Mouse (Mus musculus) E14TG2a.4 (cell line): ENCODE measurements around the gene Ube2d1.

Experiments used
- H3K27me3 ChIP-seq: 2 replicates; pipeline ENCODE4 v1.6.1; 2014; ENCODE audit warnings: low read length, control low read depth; ENCODE audit not compliant: insufficient read depth
- H3K36me3 ChIP-seq: 2 replicates; pipeline ENCODE4 v1.6.1; 2014; ENCODE audit warnings: low read length, control low read depth; ENCODE audit not compliant: insufficient read depth
- H3K4me1 ChIP-seq: replicated peaks from 2 replicates; pipeline ENCODE4 v1.6.1; 2014; ENCODE audit warnings: low read depth, low read length, control low read depth
- H3K4me3 ChIP-seq: replicated peaks from 2 replicates; pipeline ENCODE4 v1.5.1; 2014; ENCODE audit warnings: mild to moderate bottlenecking, low read length
- H3K9me3 ChIP-seq: 2 replicates; pipeline ENCODE4 v1.6.1; 2014; ENCODE audit warnings: low read length, control low read depth
- CTCF ChIP-seq: conservative IDR thresholded peaks from 2 replicates; pipeline ENCODE4 v1.5.1; 2014; ENCODE audit warnings: low read length
- NANOG ChIP-seq: IDR thresholded peaks from 2 replicates; pipeline ENCODE4 v1.6.1; 2014; ENCODE audit warnings: borderline replicate concordance, low read length, mixed read lengths
- POU5F1 ChIP-seq: IDR thresholded peaks from 2 replicates; pipeline ENCODE4 v1.6.1; 2014; ENCODE audit warnings: low read length, borderline replicate concordance

Gene Ube2d1

DNA sequence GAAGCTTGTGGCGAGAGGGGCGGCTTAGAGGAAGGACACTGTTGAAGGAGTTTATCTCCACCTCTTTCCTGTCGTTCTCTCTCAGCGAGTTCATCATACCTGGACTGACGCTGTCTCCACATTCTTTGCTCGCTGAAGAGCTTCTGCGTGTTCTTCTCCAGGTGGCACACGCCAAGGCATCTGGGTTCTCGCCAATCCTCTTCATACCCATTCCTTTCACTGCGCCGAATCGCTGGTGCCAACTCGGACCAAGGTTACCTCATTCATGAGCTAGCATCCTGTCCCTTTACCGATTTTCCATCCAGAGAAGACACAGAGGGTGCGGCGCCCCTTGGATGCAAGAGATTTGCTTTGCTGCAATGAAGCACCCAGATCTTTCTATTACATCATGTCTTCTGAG, 15.1 kb upstream of the Ube2d1 start:
- H3K36me3 ChIP-seq, result no peaks in the 10 kb centered on the region
- TF ChIP-seq NANOG (no peak), CTCF (no peak), POU5F1 (no peak)
- H3K4me1 ChIP-seq, result peaks cover 19% of the 10 kb centered on the region
- no peaks in the 10 kb centered on the region for H3K9me3 ChIP-seq
- peak overlapping the region; percentile 20; the same call in 1 of the 2 replicates for H3K4me3 ChIP-seq
- peaks cover 21% of the 10 kb centered on the region for H3K27me3 ChIP-seq

DNA sequence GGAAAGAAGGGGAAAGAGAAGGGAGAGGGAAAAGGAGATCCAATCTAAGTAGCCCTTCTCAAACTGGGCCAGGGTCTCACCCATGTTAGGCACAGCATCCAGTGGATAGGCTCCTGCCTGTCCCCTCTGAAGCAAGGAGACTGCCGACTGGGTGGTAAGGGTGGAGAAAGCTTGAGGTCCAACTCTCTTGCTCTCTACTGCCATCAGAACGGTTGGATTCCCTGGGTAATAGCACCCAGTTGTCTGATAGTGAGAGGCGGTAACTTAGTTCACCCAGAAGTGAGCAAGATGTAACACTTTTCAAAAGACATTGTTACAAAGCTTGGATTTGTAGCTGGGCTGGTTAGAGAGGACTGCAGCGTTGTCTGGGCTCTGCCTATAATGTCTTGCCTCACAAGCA, 8.2 kb upstream of the Ube2d1 start:
- no peaks in the 10 kb centered on the region for H3K9me3 ChIP-seq
- no peak overlapping the region for H3K4me3 ChIP-seq
- peaks cover 7% of the 10 kb centered on the region; the same call in 1 of the 2 replicates for H3K27me3 ChIP-seq
- TF ChIP-seq CTCF (0 out of 2 replicates have a peak, but pooled peaks have one; percentile 3), POU5F1 (no peak), NANOG (no peak)
- H3K36me3 ChIP-seq, result no peaks in the 10 kb centered on the region
- peaks cover 27% of the 10 kb centered on the region for H3K4me1 ChIP-seq

DNA sequence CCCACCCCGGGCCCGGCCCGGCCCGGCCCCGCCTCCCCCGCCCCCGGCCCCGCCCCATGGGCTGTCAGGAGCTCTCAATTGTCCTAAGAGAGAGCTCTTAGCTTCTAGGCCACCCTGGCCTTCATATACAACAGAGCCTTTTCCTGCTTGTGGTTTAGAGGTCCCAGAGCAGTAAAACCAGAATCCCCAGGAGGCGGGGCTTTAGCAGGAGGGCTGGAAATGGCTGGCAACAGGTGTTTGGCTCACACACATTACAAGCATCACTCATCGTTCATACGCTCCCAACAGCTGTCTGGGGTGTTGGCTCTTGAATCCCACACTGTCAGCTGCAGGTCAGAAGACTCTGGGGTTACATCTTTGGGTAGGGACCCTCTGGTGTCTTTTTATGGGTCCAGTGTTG, 7.2 kb upstream of the Ube2d1 start:
- peaks cover 33% of the 10 kb centered on the region for H3K4me1 ChIP-seq
- H3K36me3 ChIP-seq, result no peaks in the 10 kb centered on the region
- TF ChIP-seq CTCF (no peak), NANOG (no peak), POU5F1 (no peak)
- H3K9me3 ChIP-seq, result no peaks in the 10 kb centered on the region
- peaks cover 17% of the 10 kb centered on the region for H3K27me3 ChIP-seq
- no peak overlapping the region for H3K4me3 ChIP-seq

DNA sequence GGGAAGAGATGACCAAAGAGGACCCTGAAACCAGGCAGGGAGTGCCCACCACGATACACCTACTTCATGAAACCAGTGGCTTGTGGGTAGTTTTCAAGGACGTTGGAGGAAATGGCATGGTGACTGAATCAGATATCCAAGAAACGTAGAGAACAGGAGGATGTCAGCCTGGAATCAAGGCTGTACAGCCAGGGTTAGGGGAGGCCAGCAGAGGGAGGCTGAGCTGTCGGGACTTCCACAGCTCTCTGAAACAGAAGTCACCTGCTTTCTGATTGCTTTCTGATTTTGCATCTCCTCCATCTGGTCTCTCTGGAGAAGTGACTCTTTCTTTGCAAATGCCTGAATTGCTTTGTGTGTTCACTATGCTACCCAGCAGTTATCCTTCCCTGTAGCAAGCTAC, 6.7 kb upstream of the Ube2d1 start:
- no peaks in the 10 kb centered on the region for H3K36me3 ChIP-seq
- peaks cover 33% of the 10 kb centered on the region for H3K4me1 ChIP-seq
- no peaks in the 10 kb centered on the region for H3K9me3 ChIP-seq
- TF ChIP-seq NANOG, result no peak
- no peak for TF ChIP-seq CTCF
- no peak for TF ChIP-seq POU5F1
- peaks cover 22% of the 10 kb centered on the region for H3K27me3 ChIP-seq
- no peak overlapping the region for H3K4me3 ChIP-seq

DNA sequence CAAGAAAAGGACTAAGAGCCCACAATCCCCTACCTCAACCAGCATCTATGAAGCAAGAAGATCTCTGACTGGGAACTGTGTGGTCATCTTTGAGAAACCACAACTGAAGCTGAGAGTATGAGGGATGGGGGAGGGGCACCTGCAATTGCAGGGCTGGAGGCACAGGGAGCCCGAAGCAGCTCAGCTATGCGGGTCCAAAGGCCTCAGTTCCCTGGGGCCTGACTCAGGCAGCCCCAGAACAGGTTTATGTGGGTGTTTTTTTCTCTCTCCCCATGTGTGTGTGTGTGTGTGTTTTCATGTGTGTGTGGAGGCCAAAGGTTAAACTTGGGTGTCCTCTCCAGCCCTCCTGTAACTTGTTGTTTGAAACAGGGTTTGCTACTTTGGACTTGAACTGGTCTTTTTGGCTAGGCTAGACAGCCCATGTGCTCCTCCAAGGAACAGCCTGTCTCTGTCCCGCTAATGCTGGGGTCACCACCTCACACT, 6.2 kb upstream of the Ube2d1 start:
- Histone ChIP-seq H3K9me3 (no peaks in the 10 kb centered on the region), H3K36me3 (no peaks in the 10 kb centered on the region), H3K4me1 (peaks cover 34% of the 10 kb centered on the region), H3K4me3 (no peak overlapping the region), H3K27me3 (peaks cover 27% of the 10 kb centered on the region)
- TF ChIP-seq NANOG (no peak), POU5F1 (no peak), CTCF (no peak)

DNA sequence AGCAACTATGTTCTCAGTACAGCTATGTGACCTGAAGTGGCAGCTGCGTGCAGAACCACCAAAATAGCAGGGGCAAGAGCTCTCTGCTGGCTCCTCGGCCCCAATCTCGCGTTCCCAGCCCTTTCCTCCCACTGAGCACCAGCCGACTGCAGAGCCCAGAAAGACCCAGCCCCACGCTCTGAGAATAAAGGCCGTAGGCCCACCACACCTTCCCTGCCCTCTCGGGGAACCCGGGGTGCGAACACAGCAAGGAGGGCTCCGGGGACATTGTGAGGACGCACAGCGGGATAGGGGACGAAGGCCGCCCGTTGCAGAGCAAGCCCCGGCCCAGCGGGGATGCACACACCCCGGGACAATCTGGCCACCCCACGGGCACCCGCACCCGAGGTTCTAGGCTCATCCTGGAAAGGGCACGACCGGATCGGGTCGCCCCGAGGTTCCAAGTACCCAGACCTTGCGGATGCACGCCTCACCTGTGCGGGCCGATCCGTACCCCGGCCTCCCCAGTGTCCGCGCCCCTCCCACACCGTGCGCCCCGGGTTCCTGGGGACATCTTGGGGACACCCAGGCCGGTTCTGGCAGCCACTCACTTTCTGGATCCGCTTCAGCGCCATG, 444 bp downstream of the Ube2d1 start:
- peaks cover 33% of the 10 kb centered on the region for H3K27me3 ChIP-seq
- no peaks in the 10 kb centered on the region for H3K9me3 ChIP-seq
- peak overlapping the region; percentile 96 for H3K4me3 ChIP-seq
- no peak for TF ChIP-seq CTCF
- TF ChIP-seq NANOG, result no peak
- no peak for TF ChIP-seq POU5F1
- H3K4me1 ChIP-seq, result peaks cover 32% of the 10 kb centered on the region
- H3K36me3 ChIP-seq, result peaks cover 5% of the 10 kb centered on the region; the same call in 1 of the 2 replicates

DNA sequence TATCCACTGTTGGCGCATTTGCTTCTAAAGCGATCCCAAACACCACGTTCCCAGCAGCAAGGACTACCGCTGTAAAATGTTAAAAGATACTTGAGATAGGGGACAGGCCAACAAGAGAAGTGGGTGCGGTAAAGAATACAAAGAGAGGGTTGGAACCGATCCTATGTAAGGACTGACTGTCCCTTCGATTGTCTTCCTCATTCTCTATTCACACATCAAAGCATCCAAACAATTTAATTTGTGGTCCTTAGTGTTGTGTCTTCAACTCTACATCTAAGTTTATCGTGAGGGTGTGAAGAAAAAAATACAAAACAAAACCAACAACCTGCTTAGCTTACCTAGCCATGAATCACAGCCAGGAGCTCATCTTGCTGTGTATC, 941 bp downstream of the Ube2d1 start:
- Histone ChIP-seq H3K27me3 (peaks cover 33% of the 10 kb centered on the region), H3K36me3 (peaks cover 5% of the 10 kb centered on the region; the same call in 1 of the 2 replicates), H3K9me3 (no peaks in the 10 kb centered on the region), H3K4me3 (peak overlapping the region; percentile 96), H3K4me1 (peaks cover 32% of the 10 kb centered on the region)
- TF ChIP-seq NANOG (no peak), CTCF (no peak), POU5F1 (no peak)

DNA sequence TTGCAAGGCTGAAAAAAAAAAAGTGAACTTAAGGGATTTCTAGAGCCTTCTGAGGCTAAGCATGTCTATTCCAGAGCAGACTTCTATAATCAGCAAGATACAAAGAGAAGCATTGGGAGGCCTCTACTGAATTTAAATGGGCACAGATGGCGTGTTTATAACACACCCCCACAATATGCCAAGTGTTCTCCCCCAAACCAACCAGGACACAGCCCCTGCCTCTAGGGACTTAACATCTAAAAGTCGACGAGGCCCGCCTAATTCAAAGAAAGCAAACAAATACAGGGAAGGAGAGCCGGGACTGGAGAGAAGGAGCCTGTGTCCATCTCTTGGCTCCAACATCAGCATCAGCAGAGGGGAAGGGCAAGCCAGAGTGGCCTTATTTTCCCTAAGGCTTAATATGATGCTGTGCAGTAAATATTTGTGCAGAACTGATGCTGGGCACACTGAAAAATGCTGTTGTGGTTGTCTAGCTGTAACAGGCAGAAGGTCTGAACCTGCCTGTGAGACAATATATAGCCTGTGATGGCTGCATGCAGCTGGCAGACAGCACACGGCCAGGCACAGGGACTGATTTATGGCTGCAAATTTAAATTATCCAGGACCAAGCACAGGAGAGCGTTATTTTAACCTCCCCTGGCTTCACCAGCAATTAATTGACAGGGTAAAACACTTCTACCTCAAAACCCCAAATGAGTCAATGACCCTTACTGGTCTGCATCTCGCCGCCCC, 11.9 kb downstream of the Ube2d1 start:
- TF ChIP-seq NANOG, result no peak
- no peak for TF ChIP-seq POU5F1
- no peak for TF ChIP-seq CTCF
- no peaks in the 10 kb centered on the region for H3K9me3 ChIP-seq
- H3K4me1 ChIP-seq, result peaks cover 20% of the 10 kb centered on the region

More for the DNA sequence above, 11.9 kb downstream of the Ube2d1 start:
- Histone ChIP-seq H3K36me3 (0 out of 2 replicates have a peak, but pooled peaks cover 4% of the 10 kb centered on the region), H3K4me3 (no peak overlapping the region), H3K27me3 (no peaks in the 10 kb centered on the region)
